Mouse (Mus musculus) hindbrain, postnatal 0 days (tissue): ENCODE measurements around the gene Dapk3. TPM values are rescaled to one million over a fixed set of nuclear protein-coding genes. Genes with fewer than 3 reads are reported as not detected.
"Not testable (repeated sequence)": the region's sequence is repeated elsewhere in the genome, so short reads cannot be mapped to it uniquely, and the experiment has no call there.

Experiments
- ATAC-seq: fragments of 200-750 bp; cut with Nextera tagmentation; 2 replicates; pipeline ENCODE4 v1.8.0; 2017; ENCODE audit warnings: mild to moderate bottlenecking, moderate TSS enrichment, moderate library complexity
- DNase-seq: peaks from one replicate; pipeline ENCODE4 v3.0.0-alpha.2; 2015; ENCODE audit warnings: low spot score
- H3K27ac ChIP-seq: fragments of 300-500 bp; sonication (generic); 2 replicates; pipeline ENCODE4 v1.5.1; 2014; ENCODE audit warnings: mild to moderate bottlenecking
- H3K27me3 ChIP-seq: fragments of 300-500 bp; sonication (generic); 2 replicates; pipeline ENCODE4 v1.6.1; 2014; ENCODE audit warnings: low read length, mixed read lengths; ENCODE audit not compliant: insufficient read depth
- H3K36me3 ChIP-seq: fragments of 300-500 bp; sonication (generic); 2 replicates; pipeline ENCODE4 v1.6.1; 2014; ENCODE audit warnings: low read length, mixed read lengths; ENCODE audit not compliant: insufficient read depth
- H3K4me1 ChIP-seq: fragments of 300-500 bp; sonication (generic); 2 replicates; pipeline ENCODE4 v1.6.1; 2014; ENCODE audit warnings: antibody characterized with exemption, low read length, mixed read lengths; ENCODE audit not compliant: insufficient read depth
- H3K4me2 ChIP-seq: fragments of 300-500 bp; sonication (generic); 2 replicates; pipeline ENCODE4 v1.6.1; 2014; ENCODE audit warnings: low read depth, mild to moderate bottlenecking, low read length, moderate library complexity, mixed read lengths
- H3K4me3 ChIP-seq: fragments of 300-500 bp; sonication (generic); 2 replicates; pipeline ENCODE4 v1.5.1; 2014; ENCODE audit warnings: low read length
- H3K9ac ChIP-seq: fragments of 300-500 bp; sonication (generic); replicated peaks from 2 replicates; pipeline ENCODE4 v1.6.1; 2014; ENCODE audit warnings: mild to moderate bottlenecking, low read length, moderate library complexity, mixed read lengths
- H3K9me3 ChIP-seq: fragments of 300-500 bp; sonication (generic); 2 replicates; pipeline ENCODE4 v1.6.1; 2016; ENCODE audit warnings: low read length, mixed read lengths
- CTCF ChIP-seq: IDR thresholded peaks from 2 replicates; pipeline ENCODE4 v1.5.1; 2016; ENCODE audit warnings: antibody characterized with exemption, control low read depth, low read depth
- WGBS: fragments of 180-500 bp; shearing (Covaris S2); extraction: QIAGEN DNeasy Blood & Tissue Kit; methylation state at CpG from one replicate; pipeline ENCODE4 v1.1.7; 2014; 5-methylcytosine and 5-hydroxymethylcytosine counted together
- polyA plus RNA-seq: library from polyadenylated mRNA; unstranded; fragments of >200 nt; fragmentation: Nextera tagmentation; extraction: Ambion mirVana; gene quantifications from 2 replicates; pipeline ENCODE4 v1.2.1, GENCODE M21; 2015
- total RNA-seq: library from RNA; depleted of rRNA; stranded (reverse); fragments of >200 nt; gene quantifications from 2 replicates; pipeline ENCODE4 v1.2.3, GENCODE M21; 2014

Dapk3 gene
- total and polyA plus RNA-seq, 2 experiments from 2014 or later = 52.3 to 69.7 TPM

DNA sequence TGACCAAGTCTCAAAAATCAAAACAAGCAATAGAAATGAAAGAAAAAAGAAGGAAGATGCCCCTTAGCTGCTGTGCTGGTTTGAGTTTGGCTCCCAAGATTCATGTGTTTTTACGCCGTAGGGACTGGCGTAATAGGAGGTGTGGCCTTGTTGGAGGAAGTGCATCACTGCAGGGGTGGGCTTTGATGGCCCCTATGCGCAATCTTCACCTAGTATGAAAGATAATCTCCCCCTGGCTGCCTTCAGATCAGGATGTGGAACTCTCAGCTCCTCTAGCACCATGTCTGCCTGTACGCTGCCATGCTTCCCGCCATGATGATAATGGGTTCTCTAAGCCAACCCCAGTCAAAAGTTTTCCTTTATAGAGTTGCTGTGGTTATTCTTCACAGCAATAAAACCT, 33.5 kb downstream of the Dapk3 start:
- TF ChIP-seq CTCF = no peak
- H3K27me3 ChIP-seq = no peaks in the 10 kb centered on the region
- no peaks in the 10 kb centered on the region for H3K4me1 ChIP-seq
- 91% methylated on average over 6 of the region's 6 CpGs for WGBS
- no peak for DNase-seq
- H3K9ac ChIP-seq = no peak overlapping the region
- no peak overlapping the region for H3K27ac ChIP-seq
- no peak overlapping the region for H3K4me2 ChIP-seq
- no peaks in the 10 kb centered on the region for H3K9me3 ChIP-seq
- peaks cover 42% of the 10 kb centered on the region for H3K36me3 ChIP-seq
- no peak for ATAC-seq
- no peak overlapping the region for H3K4me3 ChIP-seq

DNA sequence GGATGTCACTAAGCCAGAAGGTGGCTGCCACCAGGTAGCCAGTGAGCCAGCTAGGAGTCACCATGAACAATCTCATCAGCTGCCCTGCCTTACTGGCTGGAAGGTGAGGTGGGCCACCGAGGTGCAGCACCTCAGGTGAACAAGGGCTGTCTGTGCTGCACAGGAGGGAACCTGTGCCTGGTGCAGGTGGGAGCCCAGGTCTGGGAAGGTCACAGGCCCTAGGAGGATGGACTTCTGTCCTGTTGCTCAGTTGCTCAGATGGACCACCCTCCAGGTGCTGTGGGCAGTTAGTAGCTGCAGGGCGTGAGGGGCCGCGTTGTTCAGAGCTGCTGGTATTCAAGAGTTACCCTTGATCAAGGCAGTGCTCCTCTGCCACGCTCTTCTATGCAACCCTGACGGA, 34.0 kb downstream of the Dapk3 start:
- Histone ChIP-seq H3K4me2 (no peak overlapping the region), H3K9me3 (no peaks in the 10 kb centered on the region), H3K4me1 (no peaks in the 10 kb centered on the region), H3K9ac (no peak overlapping the region), H3K4me3 (no peak overlapping the region), H3K27me3 (no peaks in the 10 kb centered on the region), H3K27ac (no peak overlapping the region), H3K36me3 (peaks cover 44% of the 10 kb centered on the region)
- DNase-seq (no peak), ATAC-seq (no peak)
- whole genome bisulfite sequencing = 88% methylated on average over 6 of the region's 6 CpGs
- TF ChIP-seq CTCF = no peak

DNA sequence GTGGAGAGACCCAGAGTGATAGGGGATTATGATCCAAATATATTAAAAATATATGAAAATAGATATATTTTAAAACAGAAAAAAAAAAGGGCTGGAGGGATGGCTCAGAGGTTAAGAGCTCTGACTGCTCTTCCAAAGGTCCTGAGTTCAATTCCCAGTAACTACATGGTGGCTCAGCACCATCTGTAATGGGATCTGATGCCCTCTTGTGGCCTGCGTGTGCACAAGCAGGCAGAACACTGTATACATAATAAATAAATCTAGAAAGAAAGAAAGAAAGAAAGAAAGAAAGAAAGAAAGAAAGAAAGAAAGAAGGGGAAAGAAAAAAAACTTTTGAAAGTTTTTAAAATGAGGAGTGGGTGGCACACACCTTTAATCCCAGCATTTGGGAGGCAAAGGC, 34.5 kb downstream of the Dapk3 start:
- WGBS = 30% methylated on average over 1 of the region's 1 CpGs

DNA sequence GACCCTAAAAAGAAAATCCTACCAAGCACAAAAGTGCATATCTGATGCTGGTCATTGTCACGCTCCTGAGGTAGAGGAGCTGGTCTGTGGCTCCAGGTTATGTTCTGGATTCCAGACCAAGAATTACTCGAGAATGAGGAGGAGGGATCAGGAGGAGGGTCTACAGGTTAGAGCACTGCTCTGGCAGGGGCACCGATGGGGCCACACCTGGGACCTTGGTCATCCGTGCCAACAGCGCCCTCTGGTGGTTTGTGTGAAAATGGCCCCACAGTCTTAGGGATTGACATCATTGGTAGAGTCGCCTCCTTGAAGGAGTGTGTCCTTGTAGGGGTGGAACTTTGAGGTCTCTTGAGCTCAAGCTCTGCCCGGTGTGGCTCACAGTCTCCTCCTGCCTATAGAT, 35.2 kb downstream of the Dapk3 start:
- Histone ChIP-seq H3K4me1 (no peaks in the 10 kb centered on the region), H3K27me3 (no peaks in the 10 kb centered on the region), H3K4me3 (no peak overlapping the region), H3K36me3 (peaks cover 33% of the 10 kb centered on the region; the same call in 1 of the 2 replicates), H3K9me3 (no peaks in the 10 kb centered on the region), H3K4me2 (no peak overlapping the region), H3K27ac (no peak overlapping the region), H3K9ac (no peak overlapping the region)
- peak; percentile 85 for TF ChIP-seq CTCF
- 38% methylated on average over 7 of the region's 7 CpGs for WGBS
- DNase-seq (peak; percentile 67), ATAC-seq (peak; percentile 41)

More for the DNA sequence above, 34.5 kb downstream of the Dapk3 start:
- not testable (repeated sequence) for H3K9ac ChIP-seq, H3K4me3 ChIP-seq, H3K27me3 ChIP-seq, ATAC-seq, H3K9me3 ChIP-seq, H3K4me1 ChIP-seq, H3K27ac ChIP-seq, H3K4me2 ChIP-seq
- peak; percentile 62 for TF ChIP-seq CTCF
- DNase-seq = peak; percentile 59
- H3K36me3 ChIP-seq = peaks cover 39% of the 10 kb centered on the region

DNA sequence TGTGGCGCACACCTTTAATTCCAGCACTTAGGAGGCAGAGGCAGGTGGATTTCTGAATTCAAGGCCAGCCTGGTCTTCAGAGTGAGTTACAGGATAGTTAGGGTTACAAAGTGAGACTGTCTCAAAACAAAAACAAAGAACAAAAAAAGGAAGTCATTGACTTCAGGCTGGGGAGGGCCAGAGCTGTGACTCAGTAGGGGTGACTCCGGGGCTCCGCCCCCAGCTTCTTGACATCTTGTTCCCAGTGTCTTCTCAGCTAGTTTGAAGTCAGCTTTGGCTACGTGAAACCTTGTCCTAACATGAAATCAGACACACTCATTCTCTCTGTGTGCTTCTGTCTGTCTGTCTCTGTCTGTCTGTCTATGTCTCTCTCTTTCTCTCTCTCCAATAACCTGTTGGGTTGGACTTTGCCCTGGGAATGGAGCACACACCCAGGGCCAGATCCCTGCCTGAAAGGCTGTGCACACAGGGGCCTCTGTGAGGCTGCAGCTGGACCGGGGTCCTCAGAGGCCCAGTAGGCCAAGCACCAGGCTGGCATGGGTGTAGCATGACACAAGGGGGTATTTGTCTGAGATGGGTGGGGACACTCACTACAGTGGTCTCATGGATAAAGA, 38.7 kb downstream of the Dapk3 start:
- no peak for TF ChIP-seq CTCF
- Histone ChIP-seq H3K9ac (no peak overlapping the region), H3K27ac (no peak overlapping the region), H3K27me3 (no peaks in the 10 kb centered on the region), H3K4me1 (no peaks in the 10 kb centered on the region), H3K4me2 (no peak overlapping the region), H3K36me3 (peaks cover 21% of the 10 kb centered on the region), H3K9me3 (no peaks in the 10 kb centered on the region), H3K4me3 (no peak overlapping the region)
- ATAC-seq (no peak; the same call in 1 of the 2 replicates), DNase-seq (no peak)
- 89% methylated on average over 5 of the region's 5 CpGs for WGBS

DNA sequence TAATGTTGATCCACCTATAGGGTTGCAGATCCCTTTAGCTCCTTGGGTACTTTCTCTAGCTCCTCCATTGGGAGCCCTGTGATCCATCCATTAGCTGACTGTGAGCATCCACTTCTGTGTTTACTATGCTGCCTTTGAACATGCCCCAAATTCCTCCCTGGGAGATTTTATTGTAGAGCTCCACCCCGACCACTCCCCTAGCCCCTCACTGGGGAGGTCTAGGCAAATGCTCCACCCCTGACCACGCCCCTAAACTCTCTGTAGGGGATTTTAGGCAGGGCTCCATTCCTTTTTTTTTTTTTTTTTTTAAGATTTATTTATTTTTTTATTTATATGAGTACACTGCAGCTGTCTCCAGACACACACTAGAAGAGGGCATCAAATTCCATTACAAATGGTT, 40.9 kb downstream of the Dapk3 start:
- DNase-seq, H3K27ac ChIP-seq, H3K4me3 ChIP-seq, H3K4me1 ChIP-seq, H3K4me2 ChIP-seq, H3K27me3 ChIP-seq, H3K9ac ChIP-seq, ATAC-seq, H3K9me3 ChIP-seq: not testable (repeated sequence)
- 72% methylated on average over 2 of the region's 2 CpGs for WGBS
- H3K36me3 ChIP-seq = peaks cover 19% of the 10 kb centered on the region

DNA sequence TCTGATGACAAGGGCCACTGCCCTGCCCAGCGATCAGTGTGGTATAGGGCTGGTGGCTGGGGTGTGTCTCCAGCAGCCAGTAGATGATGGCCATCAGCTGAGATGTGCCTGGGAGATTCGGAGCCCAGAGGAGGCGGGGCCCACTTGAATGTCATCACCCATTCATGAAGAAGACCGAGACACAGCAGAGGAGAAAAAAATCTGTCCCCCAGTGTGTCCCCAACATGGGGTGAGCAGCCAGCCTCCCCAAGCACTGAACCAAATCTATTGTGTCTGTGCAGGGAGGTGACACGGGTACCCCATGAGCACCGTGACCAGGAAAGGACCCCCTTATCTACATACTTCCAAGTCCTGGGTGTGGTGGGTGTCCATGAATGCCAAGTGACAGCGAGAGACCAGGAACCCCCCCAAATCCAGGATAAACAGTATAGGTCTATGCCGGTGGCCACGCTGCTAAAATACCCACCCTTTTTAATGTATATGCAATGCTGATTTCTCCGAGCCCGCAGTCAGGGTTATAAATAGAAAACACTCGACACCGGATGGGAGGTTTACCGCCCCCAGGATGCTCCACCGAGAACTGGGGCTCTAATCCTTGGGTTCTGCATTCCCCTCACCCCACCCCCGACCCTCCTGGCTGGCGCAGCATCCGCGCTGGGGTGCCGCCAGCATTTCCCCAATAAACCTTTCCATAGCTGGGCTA, 47.1 kb downstream of the Dapk3 start:
- no peak for TF ChIP-seq CTCF
- 6% methylated on average over 20 of the region's 20 CpGs for WGBS
- ATAC-seq (peak; percentile 27), DNase-seq (peak; percentile 63)
- H3K27ac ChIP-seq = peak overlapping the region; percentile 94
- H3K4me3 ChIP-seq = peak overlapping the region; percentile 61
- no peaks in the 10 kb centered on the region for H3K27me3 ChIP-seq
- no peaks in the 10 kb centered on the region for H3K9me3 ChIP-seq
- peak overlapping the region; percentile 66 for H3K4me2 ChIP-seq
- H3K9ac ChIP-seq = peak overlapping the region; percentile 86
- H3K36me3 ChIP-seq = no peaks in the 10 kb centered on the region
- H3K4me1 ChIP-seq = peaks cover 19% of the 10 kb centered on the region
